Mouse (Mus musculus): Measurements from ENCODE around the gene Gm11114. TPM values are rescaled to one million over a fixed set of nuclear protein-coding genes. Genes with fewer than 3 reads are reported as not detected.
A peak's percentile ranks its signal among the peaks of the same experiment; 100 is the strongest.

Gene Gm11114
- polyA plus RNA-seq, 1 experiment from 2014 or later: not detected

- Histone ChIP-seq H3K27ac (replicated peaks) (peak overlapping the region; percentile 68), H3K4me3 (peak overlapping the region; percentile 79), H3K4me1 (peaks cover 10% of the 10 kb centered on the region), H3K9me3 (replicated peaks) (no peaks in the 10 kb centered on the region), H3K36me3 (no peaks in the 10 kb centered on the region), H3K27me3 (ENCODE audit: low read depth, poor library complexity, severe bottlenecking) (peaks cover 32% of the 10 kb centered on the region)
- DNase-seq (ENCODE audit: low spot score): peak; percentile 88
- 5% methylated on average over 16 of the region's 16 CpGs for WGBS
Measured at GRCm38 (mm10) chr9:85328259-85328658, 15.7 kb downstream of the Gm11114 start.

GRCm38 (mm10) chr9:85331521-85331920 is 18.9 kb downstream of the Gm11114 start:
- H3K27ac ChIP-seq (replicated peaks): no peak overlapping the region
- peaks cover 5% of the 10 kb centered on the region for H3K4me1 ChIP-seq
- WGBS: 81% methylated on average over 2 of the region's 2 CpGs
- H3K9me3 ChIP-seq (replicated peaks): no peaks in the 10 kb centered on the region
- H3K27me3 ChIP-seq (ENCODE audit: low read depth, poor library complexity, severe bottlenecking): peaks cover 5% of the 10 kb centered on the region
- H3K36me3 ChIP-seq: no peaks in the 10 kb centered on the region
- no peak overlapping the region for H3K4me3 ChIP-seq
- no peak for DNase-seq (ENCODE audit: low spot score)

- Histone ChIP-seq H3K27me3 (ENCODE audit: low read depth, poor library complexity, severe bottlenecking) (no peaks in the 10 kb centered on the region), H3K4me1 (no peaks in the 10 kb centered on the region), H3K36me3 (no peaks in the 10 kb centered on the region), H3K9me3 (replicated peaks) (no peaks in the 10 kb centered on the region), H3K4me3 (no peak overlapping the region), H3K27ac (replicated peaks) (no peak overlapping the region)
- WGBS: 83% methylated on average over 7 of the region's 7 CpGs
- no peak for DNase-seq (ENCODE audit: low spot score)
Measured at GRCm38 (mm10) chr9:85336046-85336445, 23.5 kb downstream of the Gm11114 start.

GRCm38 (mm10) chr9:85340303-85340702 is 27.7 kb downstream of the Gm11114 start:
- 52% methylated on average over 3 of the region's 3 CpGs for WGBS
- Histone ChIP-seq H3K9me3 (replicated peaks) (no peaks in the 10 kb centered on the region), H3K4me3 (no peak overlapping the region), H3K36me3 (no peaks in the 10 kb centered on the region), H3K4me1 (no peaks in the 10 kb centered on the region), H3K27me3 (ENCODE audit: low read depth, poor library complexity, severe bottlenecking) (no peaks in the 10 kb centered on the region), H3K27ac (replicated peaks) (no peak overlapping the region)
- DNase-seq (ENCODE audit: low spot score): no peak

- WGBS: 92% methylated on average over 8 of the region's 8 CpGs
- H3K4me3 ChIP-seq: no peak overlapping the region
- H3K27ac ChIP-seq (replicated peaks): no peak overlapping the region
- no peaks in the 10 kb centered on the region for H3K27me3 ChIP-seq (ENCODE audit: low read depth, poor library complexity, severe bottlenecking)
- no peaks in the 10 kb centered on the region for H3K9me3 ChIP-seq (replicated peaks)
- no peaks in the 10 kb centered on the region for H3K4me1 ChIP-seq
- no peaks in the 10 kb centered on the region for H3K36me3 ChIP-seq
- DNase-seq (ENCODE audit: low spot score): no peak
Measured at GRCm38 (mm10) chr9:85342892-85343785, 30.6 kb downstream of the Gm11114 start.

- DNase-seq (ENCODE audit: low spot score): no peak
- no peaks in the 10 kb centered on the region for H3K27me3 ChIP-seq (ENCODE audit: low read depth, poor library complexity, severe bottlenecking)
- no peaks in the 10 kb centered on the region for H3K4me1 ChIP-seq
- no peak overlapping the region for H3K27ac ChIP-seq (replicated peaks)
- no peak overlapping the region for H3K4me3 ChIP-seq
- no peaks in the 10 kb centered on the region for H3K9me3 ChIP-seq (replicated peaks)
- H3K36me3 ChIP-seq: no peaks in the 10 kb centered on the region
- WGBS: 86% methylated on average over 10 of the region's 10 CpGs
Measured at GRCm38 (mm10) chr9:85347823-85348523, 35.4 kb downstream of the Gm11114 start.

- Histone ChIP-seq H3K4me1 (no peaks in the 10 kb centered on the region), H3K36me3 (no peaks in the 10 kb centered on the region), H3K4me3 (no peak overlapping the region), H3K9me3 (replicated peaks) (no peaks in the 10 kb centered on the region), H3K27me3 (ENCODE audit: low read depth, poor library complexity, severe bottlenecking) (no peaks in the 10 kb centered on the region), H3K27ac (replicated peaks) (no peak overlapping the region)
- no peak for DNase-seq (ENCODE audit: low spot score)
- WGBS: 67% methylated on average over 5 of the region's 5 CpGs
Measured at GRCm38 (mm10) chr9:85355559-85355958, 43.0 kb downstream of the Gm11114 start.

- H3K4me1 ChIP-seq: no peaks in the 10 kb centered on the region
- 87% methylated on average over 7 of the region's 7 CpGs for WGBS
- no peaks in the 10 kb centered on the region for H3K9me3 ChIP-seq (replicated peaks)
- H3K36me3 ChIP-seq: no peaks in the 10 kb centered on the region
- no peak overlapping the region for H3K27ac ChIP-seq (replicated peaks)
- H3K27me3 ChIP-seq (ENCODE audit: low read depth, poor library complexity, severe bottlenecking): no peaks in the 10 kb centered on the region
- DNase-seq (ENCODE audit: low spot score): no peak
- no peak overlapping the region for H3K4me3 ChIP-seq
Measured at GRCm38 (mm10) chr9:85357154-85357860, 44.7 kb downstream of the Gm11114 start.

Other genes starting within 250 kb of the Gm11114 start
- 2.0 and 3.6 TPM in 2 replicates for gene Tent5a, start 14.6 kb downstream of the Gm11114 start, polyA plus RNA-seq (2016; fragmentation: Nextera tagmentation; extraction: Ambion mirVana)